Mouse (Mus musculus): ENCODE measurements around the gene Spata2. TPM values are rescaled to one million over a fixed set of nuclear protein-coding genes. Genes with fewer than 3 reads are reported as not detected.
A peak's percentile ranks its signal among the peaks of the same experiment; 100 is the strongest.

The Spata2 gene
- polyA plus RNA-seq, 1 experiment from 2014 or later = 11.7 TPM

- no peak overlapping the region for H3K27ac ChIP-seq (replicated peaks in 1 of 2; ENCODE audit: control insufficient read depth in 1 of 2, insufficient read depth in 1 of 2, low read depth in 2 of 2, low read length in 2 of 2)
- H3K4me1 ChIP-seq (ENCODE audit: control insufficient read depth in 2 of 2, insufficient read depth in 2 of 2, low read length in 2 of 2) = peaks cover 0 to 2% of the 10 kb centered on the region in 2 experiments; a peak in 1 of 4 replicates
- no peaks in the 10 kb centered on the region for H3K9me3 ChIP-seq (ENCODE audit: control insufficient read depth, low read length)
- H3K27me3 ChIP-seq (ENCODE audit: control insufficient read depth, insufficient read depth, low read length) = no peaks in the 10 kb centered on the region
- H3K36me3 ChIP-seq (ENCODE audit: control insufficient read depth, insufficient read depth, low read length) = peaks cover 65% of the 10 kb centered on the region
- no peak overlapping the region for H3K9ac ChIP-seq (ENCODE audit: low read length)
- no peak overlapping the region for H3K4me2 ChIP-seq (ENCODE audit: low read length)
- WGBS = 93% methylated on average over 5 of the region's 5 CpGs
- ATAC-seq (ENCODE audit: insufficient number of reproducible peaks, insufficient read depth, low FRiP score, low read depth) = no peak
- H3K4me3 ChIP-seq (ENCODE audit: control insufficient read depth in 1 of 2, insufficient read depth in 1 of 2, low read depth in 1 of 2, low read length in 2 of 2) = no peak overlapping the region
Observed at GRCm38 (mm10) chr2:167463802-167464201, 28.9 kb downstream of the Spata2 start.

GRCm38 (mm10) chr2:167462954-167463353 is 29.7 kb downstream of the Spata2 start:
- Histone ChIP-seq H3K4me1 (ENCODE audit: control insufficient read depth in 2 of 2, insufficient read depth in 2 of 2, low read length in 2 of 2) (peaks cover 0 to 2% of the 10 kb centered on the region in 2 experiments; a peak in 1 of 4 replicates), H3K27me3 (ENCODE audit: control insufficient read depth, insufficient read depth, low read length) (no peaks in the 10 kb centered on the region), H3K4me3 (ENCODE audit: control insufficient read depth in 1 of 2, insufficient read depth in 1 of 2, low read depth in 1 of 2, low read length in 2 of 2) (no peak overlapping the region), H3K27ac (replicated peaks in 1 of 2; ENCODE audit: control insufficient read depth in 1 of 2, insufficient read depth in 1 of 2, low read depth in 2 of 2, low read length in 2 of 2) (no peak overlapping the region), H3K4me2 (ENCODE audit: low read length) (no peak overlapping the region), H3K9me3 (ENCODE audit: control insufficient read depth, low read length) (no peaks in the 10 kb centered on the region), H3K36me3 (ENCODE audit: control insufficient read depth, insufficient read depth, low read length) (peaks cover 64% of the 10 kb centered on the region), H3K9ac (ENCODE audit: low read length) (no peak overlapping the region)
- ATAC-seq (ENCODE audit: insufficient number of reproducible peaks, insufficient read depth, low FRiP score, low read depth) = peak; percentile 64; the same call in 1 of the 2 replicates
- WGBS = 47% methylated on average over 6 of the region's 6 CpGs

GRCm38 (mm10) chr2:167459071-167459865 is 33.4 kb downstream of the Spata2 start:
- 92% methylated on average over 6 of the region's 6 CpGs for WGBS
- Histone ChIP-seq H3K9me3 (ENCODE audit: control insufficient read depth, low read length) (no peaks in the 10 kb centered on the region), H3K27ac (replicated peaks in 1 of 2; ENCODE audit: control insufficient read depth in 1 of 2, insufficient read depth in 1 of 2, low read depth in 2 of 2, low read length in 2 of 2) (no peak overlapping the region), H3K27me3 (ENCODE audit: control insufficient read depth, insufficient read depth, low read length) (no peaks in the 10 kb centered on the region), H3K4me2 (ENCODE audit: low read length) (no peak overlapping the region), H3K9ac (ENCODE audit: low read length) (no peak overlapping the region), H3K36me3 (ENCODE audit: control insufficient read depth, insufficient read depth, low read length) (peaks cover 63% of the 10 kb centered on the region), H3K4me3 (ENCODE audit: control insufficient read depth in 1 of 2, insufficient read depth in 1 of 2, low read depth in 1 of 2, low read length in 2 of 2) (no peak overlapping the region), H3K4me1 (ENCODE audit: control insufficient read depth in 2 of 2, insufficient read depth in 2 of 2, low read length in 2 of 2) (peaks cover 0 to 2% of the 10 kb centered on the region in 2 experiments; a peak in 1 of 4 replicates)
- no peak for ATAC-seq (ENCODE audit: insufficient number of reproducible peaks, insufficient read depth, low FRiP score, low read depth)

GRCm38 (mm10) chr2:167458548-167458947 is 34.1 kb downstream of the Spata2 start:
- Histone ChIP-seq H3K9ac (ENCODE audit: low read length) (no peak overlapping the region), H3K9me3 (ENCODE audit: control insufficient read depth, low read length) (no peaks in the 10 kb centered on the region), H3K27me3 (ENCODE audit: control insufficient read depth, insufficient read depth, low read length) (no peaks in the 10 kb centered on the region), H3K36me3 (ENCODE audit: control insufficient read depth, insufficient read depth, low read length) (peaks cover 70% of the 10 kb centered on the region), H3K4me2 (ENCODE audit: low read length) (no peak overlapping the region), H3K4me1 (ENCODE audit: control insufficient read depth in 2 of 2, insufficient read depth in 2 of 2, low read length in 2 of 2) (peaks cover 0 to 2% of the 10 kb centered on the region in 2 experiments; a peak in 1 of 4 replicates), H3K4me3 (ENCODE audit: control insufficient read depth in 1 of 2, insufficient read depth in 1 of 2, low read depth in 1 of 2, low read length in 2 of 2) (no peak overlapping the region), H3K27ac (replicated peaks in 1 of 2; ENCODE audit: control insufficient read depth in 1 of 2, insufficient read depth in 1 of 2, low read depth in 2 of 2, low read length in 2 of 2) (no peak overlapping the region)
- WGBS = 72% methylated on average over 3 of the region's 3 CpGs
- no peak for ATAC-seq (ENCODE audit: insufficient number of reproducible peaks, insufficient read depth, low FRiP score, low read depth)

- Histone ChIP-seq H3K36me3 (ENCODE audit: control insufficient read depth, insufficient read depth, low read length) (peaks cover 80% of the 10 kb centered on the region), H3K4me3 (ENCODE audit: control insufficient read depth in 1 of 2, insufficient read depth in 1 of 2, low read depth in 1 of 2, low read length in 2 of 2) (no peak overlapping the region), H3K9ac (ENCODE audit: low read length) (no peak overlapping the region), H3K27me3 (ENCODE audit: control insufficient read depth, insufficient read depth, low read length) (no peaks in the 10 kb centered on the region), H3K4me1 (ENCODE audit: control insufficient read depth in 2 of 2, insufficient read depth in 2 of 2, low read length in 2 of 2) (no peaks in the 10 kb centered on the region), H3K27ac (replicated peaks in 1 of 2; ENCODE audit: control insufficient read depth in 1 of 2, insufficient read depth in 1 of 2, low read depth in 2 of 2, low read length in 2 of 2) (no peak overlapping the region), H3K4me2 (ENCODE audit: low read length) (no peak overlapping the region), H3K9me3 (ENCODE audit: control insufficient read depth, low read length) (no peaks in the 10 kb centered on the region)
- 91% methylated on average over 9 of the region's 9 CpGs for WGBS
- ATAC-seq (ENCODE audit: insufficient number of reproducible peaks, insufficient read depth, low FRiP score, low read depth) = no peak
Observed at GRCm38 (mm10) chr2:167457213-167457612, 35.5 kb downstream of the Spata2 start.

GRCm38 (mm10) chr2:167456361-167457020 is 36.2 kb downstream of the Spata2 start:
- Histone ChIP-seq H3K9me3 (ENCODE audit: control insufficient read depth, low read length) (no peaks in the 10 kb centered on the region), H3K9ac (ENCODE audit: low read length) (no peak overlapping the region), H3K36me3 (ENCODE audit: control insufficient read depth, insufficient read depth, low read length) (peaks cover 81% of the 10 kb centered on the region), H3K4me3 (ENCODE audit: control insufficient read depth in 1 of 2, insufficient read depth in 1 of 2, low read depth in 1 of 2, low read length in 2 of 2) (no peak overlapping the region), H3K27me3 (ENCODE audit: control insufficient read depth, insufficient read depth, low read length) (no peaks in the 10 kb centered on the region), H3K4me2 (ENCODE audit: low read length) (no peak overlapping the region), H3K4me1 (ENCODE audit: control insufficient read depth in 2 of 2, insufficient read depth in 2 of 2, low read length in 2 of 2) (no peaks in the 10 kb centered on the region), H3K27ac (replicated peaks in 1 of 2; ENCODE audit: control insufficient read depth in 1 of 2, insufficient read depth in 1 of 2, low read depth in 2 of 2, low read length in 2 of 2) (no peak overlapping the region)
- ATAC-seq (ENCODE audit: insufficient number of reproducible peaks, insufficient read depth, low FRiP score, low read depth) = no peak
- WGBS = 95% methylated on average over 5 of the region's 5 CpGs

GRCm38 (mm10) chr2:167453814-167454213 is 38.9 kb downstream of the Spata2 start:
- WGBS = 69% methylated on average over 3 of the region's 3 CpGs
- no peaks in the 10 kb centered on the region for H3K27me3 ChIP-seq (ENCODE audit: control insufficient read depth, insufficient read depth, low read length)
- H3K36me3 ChIP-seq (ENCODE audit: control insufficient read depth, insufficient read depth, low read length) = peaks cover 88% of the 10 kb centered on the region

More at GRCm38 (mm10) chr2:167453814-167454213, 38.9 kb downstream of the Spata2 start:
- no peak overlapping the region for H3K4me2 ChIP-seq (ENCODE audit: low read length)
- H3K4me1 ChIP-seq (ENCODE audit: control insufficient read depth in 2 of 2, insufficient read depth in 2 of 2, low read length in 2 of 2) = no peaks in the 10 kb centered on the region
- no peak for ATAC-seq (ENCODE audit: insufficient number of reproducible peaks, insufficient read depth, low FRiP score, low read depth)
- H3K4me3 ChIP-seq (ENCODE audit: control insufficient read depth in 1 of 2, insufficient read depth in 1 of 2, low read depth in 1 of 2, low read length in 2 of 2) = no peak overlapping the region
- no peaks in the 10 kb centered on the region for H3K9me3 ChIP-seq (ENCODE audit: control insufficient read depth, low read length)
- H3K9ac ChIP-seq (ENCODE audit: low read length) = no peak overlapping the region
- no peak overlapping the region for H3K27ac ChIP-seq (replicated peaks in 1 of 2; ENCODE audit: control insufficient read depth in 1 of 2, insufficient read depth in 1 of 2, low read depth in 2 of 2, low read length in 2 of 2)
